Mouse (Mus musculus) olfactory bulb, adult 2 months (tissue): Measurements from ENCODE around the gene Itgb2l.

Experiments used
- CTCF ChIP-seq: fragments of 200-500 bp; IDR thresholded peaks from 2 replicates; pipeline ENCODE4 v1.5.1; 2012; ENCODE audit warnings: low read depth, mild to moderate bottlenecking, low read length, moderate library complexity; ENCODE audit not compliant: insufficient read depth
- POLR2A ChIP-seq: fragments of 200-500 bp; IDR thresholded peaks from 2 replicates; pipeline ENCODE4 v1.6.1; 2012; ENCODE audit warnings: mild to moderate bottlenecking, low read depth, low read length, moderate library complexity; ENCODE audit not compliant: insufficient read depth

DNA sequence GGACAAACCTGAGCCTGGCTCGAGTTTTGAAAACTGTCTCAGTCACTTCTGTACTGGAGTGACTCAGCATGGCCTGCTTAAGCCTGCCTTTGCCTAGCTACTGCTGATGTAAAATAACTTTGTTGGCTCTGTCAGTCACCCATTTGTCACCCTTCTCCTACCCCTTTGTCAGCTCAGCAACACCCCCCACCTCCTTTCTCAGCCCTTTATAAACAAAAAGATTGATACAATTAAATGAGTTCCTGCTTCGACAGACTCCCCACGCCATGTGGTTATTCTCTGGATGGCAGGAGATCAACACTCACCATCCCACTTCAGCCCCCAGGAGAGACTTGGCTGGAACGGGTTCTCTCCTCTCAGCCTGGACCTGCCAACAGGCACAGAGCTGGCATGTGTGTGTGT is 35.4 kb downstream of the Itgb2l start:
- no peak for TF ChIP-seq CTCF
- no peak for TF ChIP-seq POLR2A
